Mouse (Mus musculus) forebrain, embryonic 10.5 days (tissue): Measurements from ENCODE around the gene Prkab1. TPM values are rescaled to one million over a fixed set of nuclear protein-coding genes. Genes with fewer than 3 reads are reported as not detected.
A peak's percentile ranks its signal among the peaks of the same experiment; 100 is the strongest.

Source experiments
- DNase-seq: peaks from one replicate; pipeline ENCODE4 v3.0.0-alpha.2; 2017; ENCODE audit warnings: low spot score; ENCODE audit errors: extremely low spot score
- H3K27ac ChIP-seq: fragments of 300-500 bp; sonication (generic); 2 replicates; pipeline ENCODE4 v1.5.1; 2016; ENCODE audit warnings: mild to moderate bottlenecking
- H3K27me3 ChIP-seq: fragments of 300-500 bp; sonication (generic); 2 replicates; pipeline ENCODE4 v1.6.1; 2016; ENCODE audit warnings: mild to moderate bottlenecking; ENCODE audit not compliant: poor library complexity, severe bottlenecking
- H3K36me3 ChIP-seq: fragments of 300-500 bp; sonication (generic); replicated peaks from 2 replicates; pipeline ENCODE4 v1.6.1; 2016; ENCODE audit warnings: mild to moderate bottlenecking, moderate library complexity
- H3K4me1 ChIP-seq: fragments of 300-500 bp; sonication (generic); 2 replicates; pipeline ENCODE4 v1.6.1; 2016
- H3K4me3 ChIP-seq: fragments of 300-500 bp; sonication (generic); 2 replicates; pipeline ENCODE4 v1.5.1; 2016; ENCODE audit warnings: mild to moderate bottlenecking, moderate library complexity
- H3K9me3 ChIP-seq: fragments of 300-500 bp; sonication (generic); 2 replicates; pipeline ENCODE4 v1.6.1; 2016; ENCODE audit warnings: mild to moderate bottlenecking, moderate library complexity
- WGBS: fragments of 180-500 bp; shearing (Covaris S2); methylation state at CpG from one replicate; pipeline ENCODE4 v1.1.7; 2016; 5-methylcytosine and 5-hydroxymethylcytosine counted together
- polyA plus RNA-seq: library from polyadenylated mRNA; unstranded; fragments of >200 nt; fragmentation: Nextera tagmentation; extraction: Ambion mirVana; gene quantifications from 2 replicates; pipeline ENCODE4 v1.2.1, GENCODE M21; 2016

Prkab1 gene
- polyA plus RNA-seq, 1 experiment from 2014 or later: 77.5 TPM

GRCm38 (mm10) chr5:116013821-116014220 lies 10.5 kb downstream of the Prkab1 start:
- 88% methylated on average over 8 of the region's 8 CpGs for WGBS
- H3K27ac ChIP-seq: no peak overlapping the region
- no peak for DNase-seq
- no peak overlapping the region for H3K4me3 ChIP-seq
- peaks cover 65% of the 10 kb centered on the region for H3K36me3 ChIP-seq
- H3K27me3 ChIP-seq: no peaks in the 10 kb centered on the region
- H3K9me3 ChIP-seq: no peaks in the 10 kb centered on the region
- no peaks in the 10 kb centered on the region for H3K4me1 ChIP-seq

GRCm38 (mm10) chr5:116012503-116012902 lies 11.8 kb downstream of the Prkab1 start:
- Histone ChIP-seq H3K27ac (no peak overlapping the region), H3K4me1 (no peaks in the 10 kb centered on the region), H3K36me3 (peaks cover 60% of the 10 kb centered on the region), H3K27me3 (no peaks in the 10 kb centered on the region), H3K9me3 (no peaks in the 10 kb centered on the region), H3K4me3 (no peak overlapping the region)
- DNase-seq: no peak
- 93% methylated on average over 7 of the region's 7 CpGs for WGBS

GRCm38 (mm10) chr5:116011700-116012099 lies 12.6 kb downstream of the Prkab1 start:
- Histone ChIP-seq H3K4me3 (no peak overlapping the region), H3K9me3 (no peaks in the 10 kb centered on the region), H3K27ac (no peak overlapping the region), H3K4me1 (no peaks in the 10 kb centered on the region), H3K36me3 (peaks cover 60% of the 10 kb centered on the region), H3K27me3 (no peaks in the 10 kb centered on the region)
- WGBS: 94% methylated on average over 7 of the region's 7 CpGs
- DNase-seq: no peak

DNA sequence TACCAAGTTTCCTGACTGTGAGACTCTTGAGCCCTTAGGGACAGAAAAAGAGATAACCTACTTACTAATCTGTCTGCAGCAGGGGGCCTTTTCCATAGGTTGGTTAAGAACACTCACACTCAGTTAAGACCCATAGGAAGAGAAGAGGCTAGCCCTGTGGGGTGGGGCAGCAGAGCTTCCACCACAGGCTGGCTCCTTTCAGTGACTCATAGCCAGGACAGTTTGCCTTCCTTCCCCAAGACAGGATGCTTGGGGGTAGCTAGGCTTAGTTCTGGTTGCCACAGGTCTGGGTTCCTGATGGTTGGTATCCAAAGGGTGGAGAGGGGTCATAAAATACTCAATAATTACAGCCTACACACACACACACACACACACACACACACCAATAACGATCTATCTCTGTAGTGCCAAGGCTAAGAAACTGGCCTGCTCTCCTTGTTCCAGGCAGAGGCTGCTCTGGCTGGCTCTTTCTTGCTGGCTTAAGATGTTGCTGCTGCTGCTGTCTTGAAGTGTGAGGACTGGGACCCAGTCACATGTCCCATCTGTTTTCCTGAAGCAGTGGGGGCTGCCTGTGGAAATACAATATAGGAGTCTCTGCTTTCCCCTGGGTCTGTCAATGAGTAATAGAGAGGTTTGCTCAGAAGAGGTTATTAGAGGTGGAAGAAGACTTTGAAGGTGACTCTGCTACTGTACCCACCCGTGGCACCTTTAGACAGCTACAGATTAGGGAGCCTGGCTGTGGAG lies 14.3 kb downstream of the Prkab1 start:
- Histone ChIP-seq H3K9me3 (no peaks in the 10 kb centered on the region), H3K36me3 (peaks cover 55% of the 10 kb centered on the region), H3K4me3 (no peak overlapping the region), H3K4me1 (no peaks in the 10 kb centered on the region), H3K27me3 (no peaks in the 10 kb centered on the region), H3K27ac (0 out of 2 replicates have a peak overlapping the region, but pooled peaks have one; percentile 21)
- no peak for DNase-seq
- WGBS: 89% methylated on average over 2 of the region's 2 CpGs

DNA sequence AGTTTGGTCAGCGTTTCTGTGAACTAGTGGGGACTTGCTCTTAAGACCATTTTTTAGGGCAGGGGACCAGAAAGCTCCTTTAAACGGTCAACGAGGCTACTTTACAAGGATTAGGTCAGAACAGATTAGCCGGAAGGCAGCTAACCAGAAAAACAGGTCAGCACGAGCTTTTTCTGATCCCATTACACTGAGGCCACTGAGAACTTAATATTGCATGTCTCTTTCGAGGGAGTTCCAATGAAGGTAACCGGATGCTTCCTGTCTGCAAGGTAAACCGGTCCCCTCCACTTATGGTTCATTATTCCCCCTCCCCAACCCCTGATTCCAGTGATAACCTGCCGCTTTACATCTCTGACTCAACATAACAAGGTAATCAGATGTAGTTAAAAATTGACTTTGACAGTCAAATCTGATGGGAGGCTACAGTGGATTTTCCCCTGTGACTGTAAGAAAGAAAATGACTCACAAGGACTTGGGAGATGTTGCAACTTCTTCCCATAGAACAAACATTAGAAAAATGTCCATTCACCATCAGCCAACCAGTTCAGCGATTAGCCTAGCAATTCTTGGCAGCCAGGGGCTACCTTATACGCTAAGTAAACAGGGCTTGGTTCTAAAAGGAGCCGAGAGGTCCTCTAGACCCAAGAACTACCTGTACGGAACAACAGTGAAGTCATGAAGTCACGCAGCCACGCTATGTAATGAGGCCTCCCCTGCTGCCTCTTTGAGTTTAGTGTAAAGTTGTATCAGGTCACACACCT lies 15.0 kb downstream of the Prkab1 start:
- H3K9me3 ChIP-seq: no peaks in the 10 kb centered on the region
- DNase-seq: no peak
- peaks cover 48% of the 10 kb centered on the region for H3K36me3 ChIP-seq
- H3K27ac ChIP-seq: no peak overlapping the region
- H3K27me3 ChIP-seq: no peaks in the 10 kb centered on the region
- no peaks in the 10 kb centered on the region for H3K4me1 ChIP-seq
- H3K4me3 ChIP-seq: no peak overlapping the region
- WGBS: 73% methylated on average over 15 of the region's 15 CpGs

DNA sequence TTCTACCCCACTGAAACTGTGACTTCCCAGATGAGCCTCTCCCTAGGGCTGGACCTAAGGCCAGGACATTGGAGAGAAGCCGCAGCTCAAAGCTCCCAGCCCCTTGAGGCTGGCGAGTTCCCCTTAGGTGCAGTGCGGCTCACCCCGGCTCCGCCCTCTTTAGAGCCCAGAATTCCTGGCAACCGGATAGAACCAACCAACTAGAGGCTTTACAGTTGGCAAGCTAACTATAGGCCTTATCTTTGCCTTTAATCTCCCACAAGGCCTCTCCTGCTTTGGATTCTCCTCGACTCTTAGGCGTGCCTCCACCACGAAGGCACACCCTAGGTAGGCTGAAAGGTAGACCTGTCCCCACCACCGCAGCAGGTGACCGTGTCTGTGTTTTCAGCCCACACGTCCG lies 16.6 kb downstream of the Prkab1 start:
- Histone ChIP-seq H3K9me3 (no peaks in the 10 kb centered on the region), H3K4me1 (0 out of 2 replicates have a peak, but pooled peaks cover 6% of the 10 kb centered on the region), H3K27me3 (no peaks in the 10 kb centered on the region), H3K4me3 (no peak overlapping the region), H3K27ac (no peak overlapping the region; the same call in 1 of the 2 replicates), H3K36me3 (peaks cover 37% of the 10 kb centered on the region)
- no peak for DNase-seq
- 88% methylated on average over 13 of the region's 13 CpGs for WGBS

GRCm38 (mm10) chr5:116006324-116007099 lies 17.8 kb downstream of the Prkab1 start:
- Histone ChIP-seq H3K27me3 (no peaks in the 10 kb centered on the region), H3K4me3 (no peak overlapping the region), H3K27ac (no peak overlapping the region), H3K9me3 (no peaks in the 10 kb centered on the region), H3K36me3 (peaks cover 43% of the 10 kb centered on the region), H3K4me1 (0 out of 2 replicates have a peak, but pooled peaks cover 6% of the 10 kb centered on the region)
- 68% methylated on average over 22 of the region's 22 CpGs for WGBS
- DNase-seq: no peak

DNA sequence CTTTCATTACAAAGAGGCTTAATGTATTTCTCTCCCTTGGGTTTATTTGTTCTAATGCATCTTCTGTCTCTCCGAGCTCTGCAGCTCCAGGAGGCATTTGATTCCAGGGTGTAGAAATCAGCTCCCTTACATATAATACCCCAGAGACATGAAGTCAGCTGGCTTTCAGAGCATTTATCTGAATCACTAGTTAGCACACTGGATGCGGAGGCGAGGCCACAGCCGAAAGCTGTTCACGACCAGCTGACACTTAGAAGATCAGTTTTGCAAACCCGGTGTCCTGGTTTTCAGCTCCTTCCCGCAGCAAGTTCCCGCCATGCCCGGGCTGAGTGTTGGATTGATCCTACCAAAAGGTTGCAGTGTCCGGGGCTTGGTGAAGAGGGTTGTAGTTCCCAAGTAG lies 20.0 kb downstream of the Prkab1 start:
- DNase-seq: no peak

DNA sequence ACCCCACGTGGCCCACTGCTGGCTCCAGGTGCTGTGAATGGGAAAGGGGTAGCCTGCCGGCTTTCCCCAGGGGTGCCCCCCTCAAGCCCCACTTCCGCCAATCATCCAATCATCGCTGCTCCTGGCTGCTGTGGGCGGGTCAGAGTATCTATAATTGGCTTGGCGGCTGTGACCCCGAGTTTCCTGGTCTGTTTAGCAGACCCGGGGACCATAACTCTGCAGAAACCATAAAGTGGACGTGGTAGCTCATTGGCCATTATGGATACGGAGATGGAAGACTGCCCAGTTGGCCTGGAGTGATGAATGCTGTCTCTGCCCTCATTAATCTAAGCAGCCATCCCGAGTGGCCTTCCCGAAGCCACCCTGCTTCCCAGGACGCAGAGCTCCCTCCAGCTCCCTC lies 20.5 kb downstream of the Prkab1 start:
- H3K9me3 ChIP-seq: no peaks in the 10 kb centered on the region
- H3K4me1 ChIP-seq: 0 out of 2 replicates have a peak, but pooled peaks cover 6% of the 10 kb centered on the region
- no peak for DNase-seq
- no peaks in the 10 kb centered on the region for H3K27me3 ChIP-seq
- H3K4me3 ChIP-seq: no peak overlapping the region
- H3K36me3 ChIP-seq: peaks cover 70% of the 10 kb centered on the region
- H3K27ac ChIP-seq: no peak overlapping the region
- 40% methylated on average over 13 of the region's 13 CpGs for WGBS

More for the DNA sequence above, 20.0 kb downstream of the Prkab1 start:
- peaks cover 65% of the 10 kb centered on the region for H3K36me3 ChIP-seq
- WGBS: 92% methylated on average over 10 of the region's 10 CpGs
- H3K4me1 ChIP-seq: 0 out of 2 replicates have a peak, but pooled peaks cover 6% of the 10 kb centered on the region
- H3K27ac ChIP-seq: no peak overlapping the region
- no peaks in the 10 kb centered on the region for H3K9me3 ChIP-seq
- H3K27me3 ChIP-seq: no peaks in the 10 kb centered on the region
- no peak overlapping the region for H3K4me3 ChIP-seq

DNA sequence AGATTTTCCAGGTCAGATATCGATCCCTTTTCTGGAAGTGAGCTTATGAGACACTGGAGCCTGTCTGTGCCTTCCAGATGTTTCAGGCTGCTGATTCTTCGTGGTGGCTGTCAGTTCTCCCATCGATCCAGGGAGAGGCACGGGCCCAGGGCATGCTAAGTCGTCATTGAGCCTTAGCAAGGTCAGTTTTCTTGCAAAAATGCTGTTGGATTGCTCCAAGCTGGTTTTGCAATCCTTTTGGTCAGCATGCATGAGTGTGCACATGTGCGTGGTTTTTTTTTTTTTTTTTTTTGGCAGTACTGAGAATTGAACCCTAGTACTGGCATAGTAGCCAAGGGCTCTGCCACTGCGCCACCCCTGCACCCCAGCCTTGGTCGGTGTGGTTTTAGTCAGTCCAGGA lies 21.2 kb downstream of the Prkab1 start:
- Histone ChIP-seq H3K27ac (no peak overlapping the region), H3K36me3 (peaks cover 73% of the 10 kb centered on the region), H3K4me3 (no peak overlapping the region), H3K27me3 (no peaks in the 10 kb centered on the region), H3K9me3 (no peaks in the 10 kb centered on the region), H3K4me1 (0 out of 2 replicates have a peak, but pooled peaks cover 6% of the 10 kb centered on the region)
- no peak for DNase-seq
- 86% methylated on average over 8 of the region's 8 CpGs for WGBS

DNA sequence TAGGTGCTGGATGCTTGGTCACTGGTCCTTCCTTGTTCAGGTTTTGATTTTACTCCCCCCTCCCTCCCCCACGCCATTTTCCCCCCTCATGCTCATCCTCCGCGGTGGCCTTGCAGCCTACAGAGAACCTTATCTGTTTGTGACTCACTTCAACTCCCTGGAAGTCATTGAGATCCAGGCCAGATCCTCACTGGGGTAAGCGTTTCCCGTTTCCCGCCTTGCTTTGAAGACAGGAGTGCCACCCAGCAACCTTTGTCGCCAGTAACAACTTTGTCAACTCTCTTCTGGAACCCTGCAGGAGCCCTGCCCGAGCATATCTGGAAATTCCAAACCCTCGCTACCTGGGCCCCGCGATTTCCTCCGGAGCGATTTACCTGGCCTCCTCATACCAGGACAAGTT lies 26.9 kb downstream of the Prkab1 start:
- no peak overlapping the region for H3K4me3 ChIP-seq
- no peak for DNase-seq
- H3K27me3 ChIP-seq: no peaks in the 10 kb centered on the region
- no peaks in the 10 kb centered on the region for H3K4me1 ChIP-seq
- peak overlapping the region; percentile 35; the same call in 1 of the 2 replicates for H3K27ac ChIP-seq
- 74% methylated on average over 13 of the region's 13 CpGs for WGBS
- peaks cover 93% of the 10 kb centered on the region for H3K36me3 ChIP-seq
- H3K9me3 ChIP-seq: no peaks in the 10 kb centered on the region

- no peak for DNase-seq
- no peaks in the 10 kb centered on the region for H3K4me1 ChIP-seq
- H3K36me3 ChIP-seq: peaks cover 95% of the 10 kb centered on the region
- 90% methylated on average over 15 of the region's 15 CpGs for WGBS
- H3K27me3 ChIP-seq: no peaks in the 10 kb centered on the region
- H3K4me3 ChIP-seq: no peak overlapping the region
- H3K27ac ChIP-seq: no peak overlapping the region
- H3K9me3 ChIP-seq: peaks cover 12% of the 10 kb centered on the region
Measured at GRCm38 (mm10) chr5:115994101-115994500, 30.2 kb downstream of the Prkab1 start.
